Mouse (Mus musculus) lung, postnatal 0 days (tissue): ENCODE measurements around the gene Rngtt.

Experiments used
- CTCF ChIP-seq: IDR thresholded peaks from 2 replicates; pipeline ENCODE4 v1.5.1; 2016; ENCODE audit warnings: antibody characterized with exemption, mild to moderate bottlenecking
- EP300 ChIP-seq: IDR thresholded peaks from 2 replicates; pipeline ENCODE4 v1.6.1; 2016; ENCODE audit warnings: antibody characterized with exemption, mild to moderate bottlenecking, control low read depth

DNA sequence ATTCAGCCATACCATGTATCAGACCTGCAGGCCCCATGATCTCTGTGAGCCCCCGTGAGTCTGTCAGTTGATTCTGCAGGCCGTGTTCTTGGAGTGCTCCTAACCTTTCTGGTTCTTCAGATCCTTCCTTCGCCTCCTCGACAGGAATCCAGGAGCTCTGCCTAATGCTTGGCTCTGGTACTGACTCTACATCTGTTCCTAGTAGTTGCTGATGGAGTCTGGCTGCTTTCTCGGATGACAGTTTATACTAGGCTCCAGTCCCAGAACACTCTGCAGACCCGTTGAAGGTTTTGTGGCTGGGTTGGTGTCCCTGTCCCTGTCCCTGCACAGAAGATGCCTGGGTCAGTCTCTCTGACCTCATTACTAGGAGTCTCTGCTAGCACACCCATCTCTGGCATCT is 131.8 kb downstream of the Rngtt start:
- TF ChIP-seq CTCF (no peak), EP300 (no peak)
